Mouse (Mus musculus) megakaryocyte, adult 5-6 weeks (primary cell): ENCODE data around the gene Aadacl3. TPM values are rescaled to one million over a fixed set of nuclear protein-coding genes. Genes with fewer than 3 reads are reported as not detected.

Source experiments
- total RNA-seq, 2 experiments: library from RNA; stranded (forward) in 1 of 2; stranded (reverse) in 1 of 2; fragments of 153-499, 151-499 nt in 1 of 2; fragments of 221-1000, 200-1000 nt in 1 of 2; gene quantifications; 2 replicates each; pipeline versions ENCODE4 v1.2.3 to v1.2.4; 2015 to 2017

The Aadacl3 gene
- total RNA-seq, 2 experiments from 2014 or later = not detected

Other genes starting within 250 kb of the Aadacl3 start
- gene Pramel5, start 183.3 kb downstream of the Aadacl3 start, total RNA-seq (2015) = not detected in 2 replicates
- not detected in 2 replicates for gene Pramel5, start 183.3 kb downstream of the Aadacl3 start, total RNA-seq (2017)
- gene Gm13128, start 133.5 kb downstream of the Aadacl3 start, total RNA-seq (2015) = not detected in 2 replicates
- not detected in 2 replicates for gene Gm13128, start 133.5 kb downstream of the Aadacl3 start, total RNA-seq (2017)
- not detected in 2 replicates for gene Gm13119, start 105.8 kb downstream of the Aadacl3 start, total RNA-seq (2015)
- gene Gm13119, start 105.8 kb downstream of the Aadacl3 start, total RNA-seq (2017) = not detected in 2 replicates
- not detected in 2 replicates for gene Pramef20, start 85.8 kb downstream of the Aadacl3 start, total RNA-seq (2015)
- not detected in 2 replicates for gene Pramef20, start 85.8 kb downstream of the Aadacl3 start, total RNA-seq (2017)
- not detected in 2 replicates for gene Pramef12, start 55.3 kb downstream of the Aadacl3 start, total RNA-seq (2015)
- not detected in 2 replicates for gene Pramef12, start 55.3 kb downstream of the Aadacl3 start, total RNA-seq (2017)
- not detected in 2 replicates for gene 1700012P22Rik, start 25.0 kb downstream of the Aadacl3 start, total RNA-seq (2015)
- gene 1700012P22Rik, start 25.0 kb downstream of the Aadacl3 start, total RNA-seq (2017) = not detected in 2 replicates
- gene Gm9944, start 10.4 kb downstream of the Aadacl3 start, total RNA-seq (2015) = not detected in 2 replicates
- gene Gm9944, start 10.4 kb downstream of the Aadacl3 start, total RNA-seq (2017) = not detected in 2 replicates
- gene 9430007A20Rik, start 56.1 kb upstream of the Aadacl3 start, total RNA-seq (2015) = not detected in 2 replicates
- gene 9430007A20Rik, start 56.1 kb upstream of the Aadacl3 start, total RNA-seq (2017) = not detected in 2 replicates
- gene Gm13124, start 101.4 kb upstream of the Aadacl3 start, total RNA-seq (2015) = not detected in 2 replicates
- gene Gm13124, start 101.4 kb upstream of the Aadacl3 start, total RNA-seq (2017) = not detected in 2 replicates
- not detected in 2 replicates for gene Aadacl4, start 150.0 kb upstream of the Aadacl3 start, total RNA-seq (2015)
- gene Aadacl4, start 150.0 kb upstream of the Aadacl3 start, total RNA-seq (2017) = not detected in 2 replicates
- not detected in 2 replicates for gene Gm436, start 222.6 kb upstream of the Aadacl3 start, total RNA-seq (2015)
- not detected in 2 replicates for gene Gm436, start 222.6 kb upstream of the Aadacl3 start, total RNA-seq (2017)